Mouse (Mus musculus) small intestine, adult 2 months (tissue): ENCODE data around the gene Fbxl2. TPM values are rescaled to one million over a fixed set of nuclear protein-coding genes. Genes with fewer than 3 reads are reported as not detected.

Experiments
- H3K27ac ChIP-seq: fragments of 200-500 bp; 2 replicates; pipeline ENCODE4 v1.5.1; 2012; ENCODE audit warnings: low read depth, low read length, control low read depth, inconsistent platforms; ENCODE audit not compliant: insufficient read depth
- H3K27me3 ChIP-seq: fragments of 200-500 bp; 2 replicates; pipeline ENCODE4 v1.6.1; 2012; ENCODE audit warnings: mild to moderate bottlenecking, moderate library complexity, low read length, inconsistent platforms; ENCODE audit not compliant: control insufficient read depth, insufficient read depth
- H3K36me3 ChIP-seq: fragments of 200-500 bp; 2 replicates; pipeline ENCODE4 v1.6.1; 2012; ENCODE audit warnings: mild to moderate bottlenecking, low read length, control low read depth, inconsistent platforms; ENCODE audit not compliant: control insufficient read depth, insufficient read depth
- H3K4me1 ChIP-seq: fragments of 200-500 bp; 2 replicates; pipeline ENCODE4 v1.6.1; 2012; ENCODE audit warnings: low read length, inconsistent platforms, mixed read lengths; ENCODE audit not compliant: control insufficient read depth, insufficient read depth, insufficient read length
- H3K4me3 ChIP-seq: fragments of 200-500 bp; 2 replicates; pipeline ENCODE4 v1.5.1; 2012; ENCODE audit warnings: low read depth, mild to moderate bottlenecking, control low read depth, inconsistent platforms, low read length, moderate library complexity
- CTCF ChIP-seq: fragments of 200-500 bp; IDR thresholded peaks from 2 replicates; pipeline ENCODE4 v1.5.1; 2012; ENCODE audit warnings: low read depth, mild to moderate bottlenecking, control low read depth, inconsistent platforms, low read length, moderate library complexity, mixed read lengths; ENCODE audit not compliant: insufficient replicate concordance, insufficient read length; ENCODE audit errors: extremely low read depth
- POLR2A ChIP-seq: fragments of 200-500 bp; IDR thresholded peaks from 2 replicates; pipeline ENCODE4 v1.6.1; 2012; ENCODE audit warnings: low read depth, mild to moderate bottlenecking, control low read depth, inconsistent platforms, low read length, moderate library complexity
- WGBS: fragments of 180-500 bp; shearing (Covaris S2); methylation state at CpG from one replicate; pipeline ENCODE4 v1.1.7; 2018; 5-methylcytosine and 5-hydroxymethylcytosine counted together
- polyA plus RNA-seq: library from polyadenylated mRNA; depleted of rRNA; stranded (reverse); fragments of >200 nt; gene quantifications from 2 replicates; pipeline ENCODE4 v1.2.3, GENCODE M21; 2012

Gene Fbxl2
- polyA plus RNA-seq, 1 experiment = 1.2 TPM

DNA sequence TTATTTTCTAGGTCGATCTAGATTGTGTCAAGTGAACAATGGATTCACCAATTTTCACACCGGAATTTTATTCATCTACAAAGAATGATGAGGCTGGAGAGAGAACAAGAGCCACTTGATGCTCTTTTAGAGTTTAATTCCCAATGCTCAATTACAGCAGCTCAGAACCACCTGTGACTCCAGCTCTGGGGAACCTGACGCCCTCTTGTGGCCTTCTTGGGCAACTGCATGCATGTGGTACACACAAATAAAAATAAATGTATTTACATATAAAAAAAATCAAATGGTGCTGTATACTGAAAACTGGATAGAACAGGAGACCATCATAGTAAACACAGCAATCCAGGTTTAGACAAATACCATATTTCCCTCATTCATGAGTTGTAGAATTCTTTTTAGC is 1.5 kb downstream of the Fbxl2 start:
- Histone ChIP-seq H3K27me3 (peaks cover 7% of the 10 kb centered on the region), H3K36me3 (no peaks in the 10 kb centered on the region), H3K27ac (no peak overlapping the region), H3K4me3 (no peak overlapping the region), H3K4me1 (no peaks in the 10 kb centered on the region)
- TF ChIP-seq POLR2A (no peak), CTCF (peak; percentile 66; the same call in 1 of the 2 replicates)
- WGBS = 61% methylated on average over 3 of the region's 3 CpGs

GRCm38 (mm10) chr9:114042490-114042889 is 3.5 kb downstream of the Fbxl2 start:
- no peak overlapping the region for H3K27ac ChIP-seq
- 27% methylated on average over 6 of the region's 6 CpGs for WGBS
- H3K4me3 ChIP-seq = no peak overlapping the region
- TF ChIP-seq POLR2A = no peak
- no peak for TF ChIP-seq CTCF
- peaks cover 7% of the 10 kb centered on the region for H3K27me3 ChIP-seq
- H3K36me3 ChIP-seq = no peaks in the 10 kb centered on the region
- H3K4me1 ChIP-seq = no peaks in the 10 kb centered on the region

GRCm38 (mm10) chr9:114040945-114041344 is 5.0 kb downstream of the Fbxl2 start:
- no peak overlapping the region for H3K27ac ChIP-seq
- peaks cover 7% of the 10 kb centered on the region for H3K27me3 ChIP-seq
- TF ChIP-seq POLR2A (no peak), CTCF (no peak)
- H3K4me1 ChIP-seq = no peaks in the 10 kb centered on the region
- WGBS = 76% methylated on average over 4 of the region's 4 CpGs
- H3K36me3 ChIP-seq = no peaks in the 10 kb centered on the region
- no peak overlapping the region for H3K4me3 ChIP-seq

DNA sequence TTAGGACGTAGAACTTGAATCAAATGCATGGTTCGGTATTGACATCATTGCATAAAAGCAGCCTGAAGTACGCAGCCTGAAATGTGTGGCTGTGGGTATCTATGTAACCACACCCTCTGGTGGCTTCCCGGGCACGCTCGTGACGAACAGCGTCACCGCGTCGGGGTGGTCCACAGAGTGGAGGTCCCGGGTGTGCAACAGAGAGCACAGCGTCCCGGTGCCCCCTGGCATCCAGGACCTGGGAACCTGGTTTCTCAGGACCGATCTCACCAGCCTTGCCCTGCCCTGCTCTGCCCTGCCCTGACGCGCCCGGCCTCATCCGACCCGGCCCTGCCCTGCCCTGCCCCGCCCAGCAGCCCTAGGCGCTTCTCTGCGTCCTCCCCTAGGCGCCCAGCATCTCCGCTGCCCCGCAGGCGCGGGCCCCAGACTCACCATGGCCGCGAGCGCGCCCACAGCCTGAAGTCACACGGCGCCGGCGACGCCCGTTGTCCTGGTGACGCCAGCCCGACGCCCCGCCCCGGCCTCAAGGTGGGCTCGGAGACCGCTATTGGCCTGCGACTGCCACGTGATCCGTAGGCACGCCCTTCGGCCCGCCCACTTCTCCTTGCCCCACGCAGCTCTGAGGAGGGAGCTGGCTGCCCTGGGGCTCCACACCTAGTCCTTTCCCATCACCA is 19.6 kb downstream of the Fbxl2 start:
- WGBS = under 1% methylated on average over 52 of the region's 52 CpGs
- Histone ChIP-seq H3K27me3 (0 out of 2 replicates have a peak, but pooled peaks cover 9% of the 10 kb centered on the region), H3K4me3 (peak overlapping the region; percentile 56), H3K4me1 (no peaks in the 10 kb centered on the region), H3K27ac (no peak overlapping the region), H3K36me3 (no peaks in the 10 kb centered on the region)
- TF ChIP-seq CTCF = no peak
- TF ChIP-seq POLR2A = no peak

- no peaks in the 10 kb centered on the region for H3K36me3 ChIP-seq
- TF ChIP-seq POLR2A = no peak
- TF ChIP-seq CTCF = no peak
- no peaks in the 10 kb centered on the region for H3K4me1 ChIP-seq
- H3K27ac ChIP-seq = no peak overlapping the region
- 0 out of 2 replicates have a peak, but pooled peaks cover 9% of the 10 kb centered on the region for H3K27me3 ChIP-seq
- 20% methylated on average over 8 of the region's 8 CpGs for WGBS
- H3K4me3 ChIP-seq = no peak overlapping the region
Measured at GRCm38 (mm10) chr9:114025846-114026245, 20.1 kb downstream of the Fbxl2 start.

DNA sequence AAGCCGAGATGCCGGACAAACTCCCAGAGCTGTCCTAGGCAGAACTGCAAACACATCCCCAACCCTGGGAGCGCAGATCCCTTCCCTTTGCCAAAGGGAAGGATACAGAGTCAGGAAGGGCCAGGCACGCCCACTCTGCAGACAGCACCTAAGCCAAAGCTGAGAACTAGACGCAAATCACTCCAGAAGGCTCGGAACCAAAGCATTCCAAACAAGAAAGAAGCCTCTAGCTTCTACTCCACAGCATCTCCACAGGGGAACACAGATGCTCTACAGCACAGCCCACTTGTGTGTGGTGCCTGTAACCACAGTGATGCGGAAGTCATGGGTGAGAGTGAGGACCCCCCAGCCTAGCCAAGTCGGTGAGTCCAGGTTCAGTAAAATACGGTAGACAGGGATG is 20.8 kb downstream of the Fbxl2 start:
- Histone ChIP-seq H3K27me3 (0 out of 2 replicates have a peak, but pooled peaks cover 9% of the 10 kb centered on the region), H3K4me1 (no peaks in the 10 kb centered on the region), H3K36me3 (no peaks in the 10 kb centered on the region), H3K27ac (no peak overlapping the region), H3K4me3 (no peak overlapping the region)
- WGBS = 48% methylated on average over 9 of the region's 9 CpGs
- TF ChIP-seq CTCF = no peak
- TF ChIP-seq POLR2A = no peak

DNA sequence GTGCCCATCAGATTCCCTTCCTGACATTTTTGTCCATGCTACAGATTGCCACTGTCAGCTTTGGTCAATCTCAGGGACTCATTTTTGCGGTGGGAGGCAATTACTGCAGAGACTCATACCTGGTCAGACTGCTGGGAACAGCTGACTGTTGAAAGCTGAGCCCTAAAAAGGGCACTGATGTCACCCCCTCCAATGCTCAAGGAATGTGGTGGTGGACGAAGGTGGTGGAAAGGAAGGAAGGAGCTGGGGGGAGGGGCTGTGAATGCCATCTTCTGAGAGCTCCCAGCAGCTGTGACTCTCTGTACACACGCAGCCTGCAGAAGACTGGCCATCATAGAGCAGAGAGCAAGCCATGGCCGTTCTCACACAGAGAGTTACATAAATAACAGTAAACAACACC is 23.9 kb downstream of the Fbxl2 start:
- H3K4me1 ChIP-seq = no peaks in the 10 kb centered on the region
- no peak overlapping the region for H3K27ac ChIP-seq
- WGBS = 47% methylated on average over 4 of the region's 4 CpGs
- no peak overlapping the region for H3K4me3 ChIP-seq
- H3K27me3 ChIP-seq = 0 out of 2 replicates have a peak, but pooled peaks cover 9% of the 10 kb centered on the region
- no peaks in the 10 kb centered on the region for H3K36me3 ChIP-seq
- no peak for TF ChIP-seq POLR2A
- no peak for TF ChIP-seq CTCF

DNA sequence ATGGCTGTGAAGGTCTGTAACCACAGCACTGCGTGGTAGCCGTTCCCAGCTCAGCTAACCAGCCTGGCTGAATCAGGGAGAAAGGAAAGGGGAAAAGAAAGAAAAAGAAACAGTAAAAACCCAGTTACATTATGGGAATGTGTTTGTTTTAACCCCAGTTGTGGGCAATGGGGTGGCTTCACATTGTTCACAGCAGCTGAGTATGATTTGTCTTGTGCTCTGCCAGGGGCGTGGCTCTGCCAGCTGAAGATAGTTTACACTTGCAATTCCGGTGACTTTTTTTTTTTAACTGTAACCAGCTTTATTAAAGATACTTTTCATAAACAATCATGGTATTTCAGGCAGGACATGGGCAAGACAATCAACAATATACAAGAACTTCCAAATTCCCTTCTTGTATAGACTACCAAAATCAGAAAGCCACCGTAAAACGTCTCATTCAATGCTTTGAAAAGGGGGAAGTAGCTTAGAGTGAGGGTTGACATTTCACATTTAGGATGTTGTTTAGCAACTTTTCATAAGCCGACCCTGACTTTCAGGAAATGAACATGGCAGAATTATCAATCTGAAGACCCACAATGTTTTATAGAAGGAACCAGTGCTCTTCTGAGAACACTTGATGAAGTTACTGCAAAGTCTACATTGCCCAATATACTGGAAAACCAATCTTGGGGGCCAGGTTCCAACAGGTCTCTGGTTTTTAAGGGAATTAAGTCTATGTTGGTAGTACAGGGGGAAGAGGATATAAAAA is 26.8 kb downstream of the Fbxl2 start:
- H3K27me3 ChIP-seq = no peaks in the 10 kb centered on the region
- no peak for TF ChIP-seq POLR2A
- TF ChIP-seq CTCF = no peak
- H3K36me3 ChIP-seq = no peaks in the 10 kb centered on the region
- 72% methylated on average over 7 of the region's 7 CpGs for WGBS
- H3K4me3 ChIP-seq = no peak overlapping the region
- H3K27ac ChIP-seq = no peak overlapping the region
- no peaks in the 10 kb centered on the region for H3K4me1 ChIP-seq
